Mouse (Mus musculus): ENCODE data around the gene Spsb1. TPM values are rescaled to one million over a fixed set of nuclear protein-coding genes. Genes with fewer than 3 reads are reported as not detected.

Spsb1 gene
- polyA plus RNA-seq, 1 experiment from 2014 or later = 5.1 TPM

GRCm38 (mm10) chr4:149918455-149919070 lies 36.3 kb downstream of the Spsb1 start:
- no peaks in the 10 kb centered on the region for H3K27me3 ChIP-seq (ENCODE audit: control insufficient read depth, insufficient read depth, low read depth, low read length)
- 0 out of 2 replicates have a peak, but pooled peaks cover 2% of the 10 kb centered on the region for H3K4me1 ChIP-seq (ENCODE audit: control insufficient read depth, insufficient read depth, low read length)
- H3K36me3 ChIP-seq (ENCODE audit: control insufficient read depth, insufficient read depth, low read length) = no peaks in the 10 kb centered on the region
- 88% methylated on average over 15 of the region's 15 CpGs for WGBS
- H3K27ac ChIP-seq (ENCODE audit: low read length) = no peak overlapping the region
- no peak overlapping the region for H3K9ac ChIP-seq (ENCODE audit: low read depth, low read length)
- no peak overlapping the region for H3K4me2 ChIP-seq (ENCODE audit: low read length)
- no peak for ATAC-seq
- H3K4me3 ChIP-seq (ENCODE audit: low read depth, low read length) = no peak overlapping the region
- no peaks in the 10 kb centered on the region for H3K9me3 ChIP-seq (replicated peaks; ENCODE audit: control insufficient read depth, low read length, poor library complexity, severe bottlenecking)

- Histone ChIP-seq H3K36me3 (ENCODE audit: control insufficient read depth, insufficient read depth, low read length) (no peaks in the 10 kb centered on the region), H3K27me3 (ENCODE audit: control insufficient read depth, insufficient read depth, low read depth, low read length) (no peaks in the 10 kb centered on the region), H3K4me2 (ENCODE audit: low read length) (no peak overlapping the region), H3K9me3 (replicated peaks; ENCODE audit: control insufficient read depth, low read length, poor library complexity, severe bottlenecking) (no peaks in the 10 kb centered on the region), H3K4me1 (ENCODE audit: control insufficient read depth, insufficient read depth, low read length) (0 out of 2 replicates have a peak, but pooled peaks cover 4% of the 10 kb centered on the region), H3K4me3 (ENCODE audit: low read depth, low read length) (no peak overlapping the region), H3K9ac (ENCODE audit: low read depth, low read length) (no peak overlapping the region), H3K27ac (ENCODE audit: low read length) (no peak overlapping the region)
- no peak for ATAC-seq
- 73% methylated on average over 3 of the region's 3 CpGs for WGBS
Measured at GRCm38 (mm10) chr4:149916831-149917230, 38.0 kb downstream of the Spsb1 start.

DNA sequence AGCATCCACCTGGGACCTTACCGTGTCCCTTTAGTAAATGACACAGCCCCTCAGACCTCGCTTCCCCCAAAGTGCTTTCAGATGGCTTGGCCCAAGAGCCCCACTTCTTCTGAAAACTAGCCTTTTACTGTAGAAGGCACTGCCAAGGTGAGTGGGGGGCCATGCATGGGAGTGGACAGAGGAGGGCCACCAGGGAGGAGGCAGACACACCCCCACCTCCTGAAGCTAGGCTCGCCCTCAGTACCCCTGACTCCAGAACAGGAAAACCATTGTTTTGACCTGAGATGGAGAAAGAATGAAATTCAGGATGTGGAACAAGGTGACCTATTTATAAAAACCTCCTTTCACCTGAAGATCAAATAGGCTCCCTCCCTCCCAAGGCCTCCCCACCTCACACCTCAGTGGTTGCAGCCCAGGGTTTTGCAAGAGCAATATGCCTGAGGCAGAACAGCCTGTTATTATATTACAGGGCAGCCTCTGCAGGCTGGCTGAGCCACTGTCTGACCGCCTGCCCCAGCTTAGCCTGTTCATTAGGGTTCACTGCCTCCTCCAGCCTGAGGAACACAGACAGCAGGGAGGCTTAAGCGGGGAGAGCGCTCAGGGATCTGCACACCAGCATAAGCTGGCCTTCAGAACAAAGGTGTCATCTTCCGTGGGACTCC lies 41.0 kb downstream of the Spsb1 start:
- H3K36me3 ChIP-seq (ENCODE audit: control insufficient read depth, insufficient read depth, low read length) = no peaks in the 10 kb centered on the region
- H3K4me2 ChIP-seq (ENCODE audit: low read length) = no peak overlapping the region
- H3K27me3 ChIP-seq (ENCODE audit: control insufficient read depth, insufficient read depth, low read depth, low read length) = no peaks in the 10 kb centered on the region
- 0 out of 2 replicates have a peak, but pooled peaks cover 2% of the 10 kb centered on the region for H3K4me1 ChIP-seq (ENCODE audit: control insufficient read depth, insufficient read depth, low read length)
- no peak overlapping the region for H3K27ac ChIP-seq (ENCODE audit: low read length)
- H3K9me3 ChIP-seq (replicated peaks; ENCODE audit: control insufficient read depth, low read length, poor library complexity, severe bottlenecking) = no peaks in the 10 kb centered on the region
- 63% methylated on average over 7 of the region's 7 CpGs for WGBS
- no peak overlapping the region for H3K9ac ChIP-seq (ENCODE audit: low read depth, low read length)
- ATAC-seq = no peak
- H3K4me3 ChIP-seq (ENCODE audit: low read depth, low read length) = no peak overlapping the region

DNA sequence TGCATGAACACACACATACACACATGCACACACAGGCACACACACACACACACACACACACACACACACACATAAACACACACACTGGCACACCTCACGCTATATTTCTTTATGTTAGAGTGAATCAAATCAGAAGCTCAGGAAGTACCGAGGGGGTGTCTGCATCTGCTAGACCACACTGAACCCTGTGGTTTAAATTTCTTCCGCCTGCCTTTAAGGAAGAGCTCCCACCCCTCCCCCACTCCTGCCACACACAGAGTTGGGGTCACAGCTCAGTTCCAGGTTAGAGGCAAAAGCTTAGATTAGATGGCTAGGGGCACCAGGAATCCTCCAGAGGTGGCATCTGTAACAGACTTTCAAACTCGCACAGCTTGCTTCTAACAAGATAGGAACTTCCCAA lies 42.4 kb downstream of the Spsb1 start:
- no peak overlapping the region for H3K27ac ChIP-seq (ENCODE audit: low read length)
- no peak overlapping the region for H3K4me2 ChIP-seq (ENCODE audit: low read length)
- H3K27me3 ChIP-seq (ENCODE audit: control insufficient read depth, insufficient read depth, low read depth, low read length) = no peaks in the 10 kb centered on the region
- no peak overlapping the region for H3K4me3 ChIP-seq (ENCODE audit: low read depth, low read length)
- WGBS = 42% methylated on average over 4 of the region's 4 CpGs
- H3K36me3 ChIP-seq (ENCODE audit: control insufficient read depth, insufficient read depth, low read length) = no peaks in the 10 kb centered on the region
- ATAC-seq = no peak
- no peak overlapping the region for H3K9ac ChIP-seq (ENCODE audit: low read depth, low read length)
- no peaks in the 10 kb centered on the region for H3K9me3 ChIP-seq (replicated peaks; ENCODE audit: control insufficient read depth, low read length, poor library complexity, severe bottlenecking)
- H3K4me1 ChIP-seq (ENCODE audit: control insufficient read depth, insufficient read depth, low read length) = 0 out of 2 replicates have a peak, but pooled peaks cover 2% of the 10 kb centered on the region

DNA sequence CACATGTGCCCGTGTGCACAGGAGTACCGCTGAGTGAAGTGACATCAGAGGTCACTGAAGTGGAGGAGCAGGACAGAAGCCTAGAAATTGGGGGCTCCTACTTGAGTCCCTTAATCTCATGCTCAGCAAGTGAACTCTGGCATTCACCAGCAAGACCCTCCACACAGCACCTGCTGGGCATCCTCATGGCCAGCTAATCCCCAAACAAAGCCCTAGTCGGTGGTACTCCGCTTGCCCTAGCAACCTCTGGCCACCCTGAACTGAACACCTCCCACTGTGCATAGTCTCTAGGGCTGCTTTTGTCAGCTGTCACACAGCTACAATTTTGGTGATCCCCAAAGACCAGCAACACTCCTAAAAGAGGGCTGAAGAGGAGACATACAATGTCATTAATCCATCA lies 44.3 kb downstream of the Spsb1 start:
- no peaks in the 10 kb centered on the region for H3K36me3 ChIP-seq (ENCODE audit: control insufficient read depth, insufficient read depth, low read length)
- H3K27ac ChIP-seq (ENCODE audit: low read length) = no peak overlapping the region
- H3K4me2 ChIP-seq (ENCODE audit: low read length) = no peak overlapping the region
- H3K4me3 ChIP-seq (ENCODE audit: low read depth, low read length) = no peak overlapping the region
- 0 out of 2 replicates have a peak, but pooled peaks cover 2% of the 10 kb centered on the region for H3K4me1 ChIP-seq (ENCODE audit: control insufficient read depth, insufficient read depth, low read length)
- 20% methylated on average over 4 of the region's 4 CpGs for WGBS
- no peak overlapping the region for H3K9ac ChIP-seq (ENCODE audit: low read depth, low read length)
- H3K9me3 ChIP-seq (replicated peaks; ENCODE audit: control insufficient read depth, low read length, poor library complexity, severe bottlenecking) = no peaks in the 10 kb centered on the region
- no peak for ATAC-seq
- H3K27me3 ChIP-seq (ENCODE audit: control insufficient read depth, insufficient read depth, low read depth, low read length) = no peaks in the 10 kb centered on the region

DNA sequence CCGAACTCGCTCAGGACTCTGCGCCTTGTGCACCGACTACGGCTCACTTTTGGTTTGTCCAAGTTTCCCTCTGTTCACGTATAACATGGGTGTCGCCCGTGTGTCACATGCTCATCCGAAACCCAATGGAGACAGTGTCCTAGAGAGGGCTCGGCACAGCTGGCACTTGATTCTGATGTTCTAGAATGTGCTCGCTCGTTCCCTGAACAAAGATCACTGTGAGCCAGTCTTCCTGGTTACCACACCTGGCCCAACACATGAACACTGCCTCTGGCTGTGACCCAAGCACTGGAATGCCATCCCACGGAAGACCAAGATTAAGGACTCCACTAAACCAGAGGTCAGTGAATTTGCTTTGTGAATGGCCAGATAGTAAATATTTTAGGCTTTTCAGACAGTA lies 45.3 kb downstream of the Spsb1 start:
- no peaks in the 10 kb centered on the region for H3K9me3 ChIP-seq (replicated peaks; ENCODE audit: control insufficient read depth, low read length, poor library complexity, severe bottlenecking)
- H3K36me3 ChIP-seq (ENCODE audit: control insufficient read depth, insufficient read depth, low read length) = no peaks in the 10 kb centered on the region
- H3K4me1 ChIP-seq (ENCODE audit: control insufficient read depth, insufficient read depth, low read length) = 0 out of 2 replicates have a peak, but pooled peaks cover 2% of the 10 kb centered on the region
- 90% methylated on average over 13 of the region's 13 CpGs for WGBS
- H3K27me3 ChIP-seq (ENCODE audit: control insufficient read depth, insufficient read depth, low read depth, low read length) = no peaks in the 10 kb centered on the region
- H3K27ac ChIP-seq (ENCODE audit: low read length) = no peak overlapping the region
- no peak overlapping the region for H3K9ac ChIP-seq (ENCODE audit: low read depth, low read length)
- no peak for ATAC-seq
- no peak overlapping the region for H3K4me2 ChIP-seq (ENCODE audit: low read length)
- no peak overlapping the region for H3K4me3 ChIP-seq (ENCODE audit: low read depth, low read length)

DNA sequence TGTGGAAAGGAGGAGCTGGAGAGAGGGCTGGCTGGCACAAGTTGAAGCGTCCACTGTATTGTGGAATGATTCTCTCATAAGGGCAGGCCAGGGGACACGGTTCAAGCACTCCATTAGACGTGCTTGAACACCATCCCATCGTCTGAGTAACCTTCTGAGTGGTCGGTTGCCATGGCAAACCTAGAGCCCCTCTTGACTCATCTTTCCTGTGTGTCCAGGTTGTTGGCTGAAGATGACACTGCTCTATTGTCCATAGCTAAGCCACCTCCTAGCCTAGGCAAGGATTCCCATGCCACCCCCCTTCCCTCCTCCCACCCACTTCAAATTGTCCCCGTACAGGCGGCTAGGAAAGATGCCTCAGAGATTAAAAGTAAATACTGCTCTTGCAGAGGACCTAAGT lies 45.9 kb downstream of the Spsb1 start:
- no peak for ATAC-seq
- 59% methylated on average over 7 of the region's 7 CpGs for WGBS

DNA sequence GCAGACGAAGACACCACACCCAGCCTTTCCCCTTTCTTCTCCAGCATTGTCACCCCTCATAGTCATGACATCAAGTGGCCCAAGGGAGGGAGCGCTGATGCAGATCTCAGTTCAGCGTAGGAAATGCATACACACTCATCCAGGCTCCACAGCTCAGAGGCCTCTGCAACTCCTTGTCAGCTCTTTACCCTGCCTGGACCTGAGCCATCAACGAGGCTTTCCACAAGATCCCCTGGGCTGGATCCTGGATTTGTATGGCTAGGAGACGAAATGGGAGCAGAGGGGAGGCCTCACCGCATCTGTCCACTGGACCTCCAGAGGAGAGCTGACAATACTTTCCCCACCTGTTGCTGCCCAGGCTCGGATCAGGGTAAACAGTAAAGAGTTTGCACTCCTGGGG lies 47.2 kb downstream of the Spsb1 start:
- 0 out of 2 replicates have a peak, but pooled peaks cover 2% of the 10 kb centered on the region for H3K4me1 ChIP-seq (ENCODE audit: control insufficient read depth, insufficient read depth, low read length)
- no peaks in the 10 kb centered on the region for H3K27me3 ChIP-seq (ENCODE audit: control insufficient read depth, insufficient read depth, low read depth, low read length)
- H3K9ac ChIP-seq (ENCODE audit: low read depth, low read length) = no peak overlapping the region
- H3K4me2 ChIP-seq (ENCODE audit: low read length) = no peak overlapping the region
- no peak for ATAC-seq
- no peak overlapping the region for H3K4me3 ChIP-seq (ENCODE audit: low read depth, low read length)
- H3K9me3 ChIP-seq (replicated peaks; ENCODE audit: control insufficient read depth, low read length, poor library complexity, severe bottlenecking) = no peaks in the 10 kb centered on the region
- no peaks in the 10 kb centered on the region for H3K36me3 ChIP-seq (ENCODE audit: control insufficient read depth, insufficient read depth, low read length)
- 67% methylated on average over 7 of the region's 7 CpGs for WGBS
- H3K27ac ChIP-seq (ENCODE audit: low read length) = no peak overlapping the region

More for the DNA sequence above, 45.9 kb downstream of the Spsb1 start:
- Histone ChIP-seq H3K4me1 (ENCODE audit: control insufficient read depth, insufficient read depth, low read length) (0 out of 2 replicates have a peak, but pooled peaks cover 2% of the 10 kb centered on the region), H3K4me3 (ENCODE audit: low read depth, low read length) (no peak overlapping the region), H3K9ac (ENCODE audit: low read depth, low read length) (no peak overlapping the region), H3K4me2 (ENCODE audit: low read length) (no peak overlapping the region), H3K9me3 (replicated peaks; ENCODE audit: control insufficient read depth, low read length, poor library complexity, severe bottlenecking) (no peaks in the 10 kb centered on the region), H3K27ac (ENCODE audit: low read length) (no peak overlapping the region), H3K27me3 (ENCODE audit: control insufficient read depth, insufficient read depth, low read depth, low read length) (no peaks in the 10 kb centered on the region), H3K36me3 (ENCODE audit: control insufficient read depth, insufficient read depth, low read length) (no peaks in the 10 kb centered on the region)

GRCm38 (mm10) chr4:149906921-149907320 lies 47.9 kb downstream of the Spsb1 start:
- WGBS = 46% methylated on average over 13 of the region's 13 CpGs

More at GRCm38 (mm10) chr4:149906921-149907320, 47.9 kb downstream of the Spsb1 start:
- Histone ChIP-seq H3K36me3 (ENCODE audit: control insufficient read depth, insufficient read depth, low read length) (no peaks in the 10 kb centered on the region), H3K27me3 (ENCODE audit: control insufficient read depth, insufficient read depth, low read depth, low read length) (no peaks in the 10 kb centered on the region), H3K4me2 (ENCODE audit: low read length) (no peak overlapping the region), H3K4me3 (ENCODE audit: low read depth, low read length) (no peak overlapping the region), H3K9ac (ENCODE audit: low read depth, low read length) (no peak overlapping the region), H3K4me1 (ENCODE audit: control insufficient read depth, insufficient read depth, low read length) (no peaks in the 10 kb centered on the region), H3K9me3 (replicated peaks; ENCODE audit: control insufficient read depth, low read length, poor library complexity, severe bottlenecking) (no peaks in the 10 kb centered on the region), H3K27ac (ENCODE audit: low read length) (no peak overlapping the region)
- no peak for ATAC-seq

All from midbrain, embryonic 16.5 days (tissue).